Mouse (Mus musculus) ES-Bruce4 (cell line): Measurements from ENCODE around the gene Podn. TPM values are rescaled to one million over a fixed set of nuclear protein-coding genes. Genes with fewer than 3 reads are reported as not detected.

Experiments
- H3K27ac ChIP-seq: 2 replicates; pipeline ENCODE4 v1.5.1; 2012; ENCODE audit warnings: low read length, inconsistent platforms; ENCODE audit not compliant: insufficient read depth
- H3K27me3 ChIP-seq: 2 replicates; pipeline ENCODE4 v1.6.1; 2012; ENCODE audit warnings: mild to moderate bottlenecking, low read length, inconsistent platforms; ENCODE audit not compliant: control insufficient read depth, poor library complexity, insufficient read depth, severe bottlenecking
- H3K36me3 ChIP-seq: 2 replicates; pipeline ENCODE4 v1.6.1; 2012; ENCODE audit warnings: inconsistent platforms, mild to moderate bottlenecking, low read length, moderate library complexity; ENCODE audit not compliant: control insufficient read depth, poor library complexity, insufficient read depth, severe bottlenecking
- H3K4me1 ChIP-seq: one replicate; pipeline ENCODE4 v1.8.1; 2011; ENCODE audit warnings: low read length; ENCODE audit not compliant: control insufficient read depth, insufficient read depth
- H3K4me3 ChIP-seq: 2 replicates; pipeline ENCODE4 v1.5.1; 2011; ENCODE audit warnings: low read depth, mild to moderate bottlenecking, low read length
- H3K9ac ChIP-seq: 2 replicates; pipeline ENCODE4 v1.6.1; 2012; ENCODE audit warnings: low read depth, mild to moderate bottlenecking, inconsistent platforms; ENCODE audit not compliant: poor library complexity, severe bottlenecking
- H3K9me3 ChIP-seq: replicated peaks from 2 replicates; pipeline ENCODE4 v1.6.1; 2012; ENCODE audit warnings: mild to moderate bottlenecking, low read length, inconsistent platforms; ENCODE audit not compliant: control insufficient read depth, poor library complexity, insufficient read depth, severe bottlenecking
- CTCF ChIP-seq: IDR thresholded peaks from one replicate; pipeline ENCODE4 v1.8.1; 2011; ENCODE audit warnings: low read depth, low read length
- EP300 ChIP-seq: IDR thresholded peaks from 2 replicates; pipeline ENCODE4 v1.6.1; 2011; ENCODE audit warnings: low read depth, low read length; ENCODE audit not compliant: insufficient read depth
- POLR2A ChIP-seq: IDR thresholded peaks from one replicate; pipeline ENCODE4 v1.8.1; 2011; ENCODE audit warnings: low read length; ENCODE audit not compliant: insufficient read depth
- polyA plus RNA-seq: library from polyadenylated mRNA; stranded (reverse); fragments of >200 nt; gene quantifications from 2 replicates; pipeline ENCODE4 v1.2.4, GENCODE M21; 2011; ENCODE audit warnings: low read depth; ENCODE audit not compliant: missing spikeins, insufficient read depth, insufficient read length

Gene Podn
- polyA plus RNA-seq, 1 experiment = 3.3 TPM

- TF ChIP-seq EP300 (no peak), POLR2A (no peak), CTCF (no peak)
- Histone ChIP-seq H3K9ac (no peak overlapping the region), H3K4me3 (no peak overlapping the region), H3K36me3 (peaks cover 19% of the 10 kb centered on the region), H3K9me3 (peaks cover 10% of the 10 kb centered on the region; the same call in 1 of the 2 replicates), H3K27ac (no peak overlapping the region), H3K4me1 (peaks cover 1% of the 10 kb centered on the region), H3K27me3 (no peaks in the 10 kb centered on the region)
Measured at GRCm38 (mm10) chr4:108067261-108067660, 29.0 kb downstream of the Podn start.

- no peak overlapping the region for H3K9ac ChIP-seq
- H3K36me3 ChIP-seq = peaks cover 19% of the 10 kb centered on the region
- no peak overlapping the region for H3K4me3 ChIP-seq
- H3K27ac ChIP-seq = no peak overlapping the region
- peaks cover 10% of the 10 kb centered on the region; the same call in 1 of the 2 replicates for H3K9me3 ChIP-seq
- H3K27me3 ChIP-seq = no peaks in the 10 kb centered on the region
- peaks cover 1% of the 10 kb centered on the region for H3K4me1 ChIP-seq
- no peak for TF ChIP-seq POLR2A
- TF ChIP-seq CTCF = no peak
- no peak for TF ChIP-seq EP300
Measured at GRCm38 (mm10) chr4:108066569-108066968, 29.7 kb downstream of the Podn start.

DNA sequence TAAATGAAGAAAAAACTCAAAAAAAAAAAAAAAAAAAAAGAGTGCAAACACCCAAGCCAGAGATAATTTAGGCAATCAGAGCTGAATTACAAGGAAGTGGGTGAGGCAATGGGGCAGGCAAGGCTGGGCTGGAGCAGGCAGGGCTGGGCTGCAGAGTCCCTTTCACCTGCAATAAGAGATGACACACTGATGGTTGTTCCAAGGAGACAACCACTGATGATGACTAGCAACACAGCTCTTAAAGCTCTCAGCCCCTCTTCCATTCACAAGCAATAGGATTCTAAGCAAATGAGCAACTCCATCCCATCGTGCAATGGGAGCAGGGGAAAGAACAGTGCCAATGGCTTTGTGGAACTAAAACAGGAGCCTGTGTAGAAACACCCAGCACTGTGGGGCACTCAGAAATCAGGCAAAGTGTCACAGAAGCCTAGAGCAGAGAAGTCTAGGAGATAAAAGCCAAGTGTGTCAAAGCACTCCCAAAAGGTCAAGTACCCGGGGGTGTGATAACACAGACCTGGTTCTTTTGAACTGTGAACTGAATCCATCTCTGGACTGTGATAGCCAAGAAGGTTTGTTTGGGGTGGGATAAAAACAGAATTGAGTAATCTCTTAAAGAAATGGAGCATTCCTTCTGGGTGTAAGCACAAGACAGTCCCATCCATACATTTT is 30.9 kb downstream of the Podn start:
- Histone ChIP-seq H3K36me3 (peaks cover 19% of the 10 kb centered on the region), H3K9ac (no peak overlapping the region), H3K27ac (no peak overlapping the region), H3K4me3 (no peak overlapping the region), H3K9me3 (peaks cover 10% of the 10 kb centered on the region; the same call in 1 of the 2 replicates), H3K27me3 (no peaks in the 10 kb centered on the region), H3K4me1 (no peaks in the 10 kb centered on the region)
- TF ChIP-seq CTCF = no peak
- TF ChIP-seq EP300 = no peak
- no peak for TF ChIP-seq POLR2A

GRCm38 (mm10) chr4:108063616-108064015 is 32.6 kb downstream of the Podn start:
- Histone ChIP-seq H3K9me3 (peaks cover 10% of the 10 kb centered on the region; the same call in 1 of the 2 replicates), H3K9ac (no peak overlapping the region), H3K4me3 (no peak overlapping the region), H3K36me3 (peaks cover 23% of the 10 kb centered on the region), H3K27ac (no peak overlapping the region), H3K27me3 (no peaks in the 10 kb centered on the region), H3K4me1 (no peaks in the 10 kb centered on the region)
- TF ChIP-seq EP300 (no peak), CTCF (no peak), POLR2A (no peak)

GRCm38 (mm10) chr4:108062524-108062923 is 33.7 kb downstream of the Podn start:
- Histone ChIP-seq H3K4me3 (no peak overlapping the region), H3K36me3 (peaks cover 14% of the 10 kb centered on the region), H3K27me3 (no peaks in the 10 kb centered on the region), H3K27ac (no peak overlapping the region), H3K9ac (no peak overlapping the region), H3K4me1 (no peaks in the 10 kb centered on the region), H3K9me3 (peaks cover 10% of the 10 kb centered on the region; the same call in 1 of the 2 replicates)
- TF ChIP-seq POLR2A (no peak), CTCF (no peak), EP300 (no peak)

- Histone ChIP-seq H3K4me3 (no peak overlapping the region), H3K9me3 (peaks cover 10% of the 10 kb centered on the region; the same call in 1 of the 2 replicates), H3K36me3 (peaks cover 9% of the 10 kb centered on the region), H3K9ac (no peak overlapping the region), H3K4me1 (no peaks in the 10 kb centered on the region), H3K27ac (no peak overlapping the region), H3K27me3 (no peaks in the 10 kb centered on the region)
- no peak for TF ChIP-seq POLR2A
- no peak for TF ChIP-seq CTCF
- TF ChIP-seq EP300 = no peak
Measured at GRCm38 (mm10) chr4:108060774-108061173, 35.5 kb downstream of the Podn start.
